Mouse (Mus musculus) naive thymus-derived CD4-positive, alpha-beta T cell, adult 2 months (primary cell): Measurements from ENCODE around the gene Agrn.

Experiments
- DNase-seq: peaks from one replicate; pipeline ENCODE4 v3.0.0-alpha.2; 2011; ENCODE audit warnings: low read depth

Agrn gene

GRCm38 (mm10) chr4:156197131-156197828 lies at the start of gene Agrn:
Gene Agrn (minus strand): TSS chr4:156197488.
- DNase-seq, result peak; percentile 75

- peak; percentile 41 for DNase-seq
Measured at GRCm38 (mm10) chr4:156236651-156237447, 39.6 kb upstream of the Agrn start.

DNA sequence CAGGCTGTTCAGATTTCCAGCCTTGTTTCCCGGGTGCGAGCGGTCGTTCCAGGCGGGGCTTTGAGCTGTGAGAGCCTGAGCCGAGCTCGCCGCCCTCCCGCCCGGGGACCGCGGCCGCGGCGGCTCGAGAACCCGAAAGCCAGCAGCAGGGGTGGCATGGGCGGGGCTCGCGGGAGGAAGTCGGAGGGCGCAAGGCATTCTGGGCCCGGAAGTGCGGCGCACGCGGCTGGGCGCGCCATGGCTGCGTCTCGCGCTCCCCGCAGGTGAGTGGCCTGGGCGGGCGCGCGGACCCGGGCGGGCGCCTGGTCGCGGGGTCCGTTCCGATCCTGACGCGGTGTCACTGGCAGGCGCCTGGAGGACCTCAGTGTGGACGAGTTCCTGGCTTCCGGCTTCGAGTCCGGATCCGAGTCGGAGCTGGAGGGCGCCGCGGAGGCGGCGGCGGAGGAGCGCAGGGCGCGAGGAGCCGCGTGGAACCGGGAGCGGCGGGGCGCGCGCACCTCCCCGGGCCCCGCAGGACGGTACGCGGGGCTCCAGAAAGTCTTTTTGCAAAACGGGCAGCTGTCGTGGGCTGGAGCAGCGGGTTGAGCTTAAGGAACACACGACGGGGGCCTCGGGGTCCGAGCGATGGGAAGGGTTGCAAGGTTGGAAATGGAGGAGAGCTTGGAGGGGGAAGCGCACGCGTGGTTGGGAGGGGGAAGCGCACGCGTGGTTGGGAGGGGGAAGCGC lies 38.7 kb upstream of the Agrn start, which contains the start of gene Noc2l:
Gene Noc2l (plus strand): TSS at position 203 of the 726 bp plus-strand sequence.
- peak; percentile 93 for DNase-seq

- no peak for DNase-seq
Measured at GRCm38 (mm10) chr4:156235360-156235770, 38.1 kb upstream of the Agrn start.

DNA sequence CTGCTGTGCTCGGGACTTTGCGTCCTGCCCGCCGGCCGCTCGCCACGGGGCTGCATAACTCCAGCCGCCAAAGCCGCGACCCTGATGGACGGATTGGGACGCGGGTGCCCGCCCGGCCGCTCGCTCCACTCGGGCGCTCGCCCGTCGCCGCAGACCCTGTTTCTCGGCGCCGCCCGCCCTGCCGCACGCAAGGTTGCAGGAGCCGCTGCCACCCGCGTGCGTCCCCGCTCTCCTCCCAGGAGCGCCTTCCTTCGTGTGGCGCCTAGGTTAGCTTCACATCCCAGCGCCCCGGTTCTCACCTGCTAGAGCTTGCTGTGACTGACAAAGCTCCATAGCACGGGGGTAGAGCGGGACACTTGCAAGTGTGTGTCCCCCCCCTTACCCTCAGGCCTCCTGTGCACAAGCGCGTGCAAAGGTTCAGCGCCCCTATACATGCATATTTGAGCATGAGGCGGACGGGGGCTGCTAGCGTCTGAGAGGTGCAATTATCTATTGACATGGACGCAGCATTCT lies 37.5 kb upstream of the Agrn start, which contains the start of gene Plekhn1:
Gene Plekhn1 (minus strand): TSS at position 157 of the 513 bp plus-strand sequence.
- peak; percentile 73 for DNase-seq

DNA sequence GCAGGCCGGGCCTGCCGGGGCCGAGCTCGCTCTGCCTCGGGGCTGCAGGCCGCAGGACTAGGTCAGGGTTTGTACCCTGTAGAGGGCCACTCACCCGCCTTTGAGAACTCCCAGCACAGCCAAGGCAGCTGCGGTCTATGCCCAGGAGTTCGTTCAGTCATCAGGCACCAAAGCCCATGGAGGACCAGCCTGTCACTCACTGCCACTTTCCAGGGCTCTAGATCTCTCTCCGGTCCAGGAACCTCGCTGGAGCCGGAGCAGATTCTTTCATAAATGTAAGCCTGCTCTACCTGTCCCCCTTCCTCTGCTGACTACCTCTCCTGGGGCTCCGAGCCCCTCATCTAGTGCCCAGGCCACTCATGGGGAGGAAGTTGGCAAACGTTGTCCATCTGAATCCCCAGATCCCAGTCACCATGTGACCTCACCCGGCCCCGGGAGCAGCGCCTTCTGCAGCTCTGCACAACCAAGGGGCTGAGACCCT lies 36.8 kb upstream of the Agrn start:
- DNase-seq, result peak; percentile 30

GRCm38 (mm10) chr4:156228393-156229024 lies 31.2 kb upstream of the Agrn start:
- no peak for DNase-seq

- DNase-seq, result no peak
Measured at GRCm38 (mm10) chr4:156227752-156228392, 30.6 kb upstream of the Agrn start.

- no peak for DNase-seq
Measured at GRCm38 (mm10) chr4:156224276-156224675, 27.0 kb upstream of the Agrn start.

DNA sequence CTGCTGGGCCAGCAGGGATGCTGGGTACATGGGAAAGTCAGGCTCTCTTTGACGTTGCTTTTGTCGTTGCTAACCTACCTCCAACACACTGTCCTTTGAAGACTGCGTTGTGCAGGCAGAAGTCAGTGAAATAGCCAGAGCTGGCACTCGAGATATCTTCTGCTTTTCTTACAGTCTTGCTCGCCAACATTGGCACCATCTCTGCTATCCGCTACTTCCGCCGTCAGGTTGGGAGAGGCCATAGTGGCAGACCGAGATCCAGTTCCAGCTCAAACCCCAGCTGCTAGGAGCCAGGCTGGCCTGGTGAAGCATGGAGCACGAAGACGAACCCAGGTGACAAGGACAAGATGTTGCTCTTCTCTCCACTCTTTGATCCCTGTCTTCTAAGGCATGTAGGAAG lies 22.6 kb upstream of the Agrn start:
- DNase-seq, result no peak

DNA sequence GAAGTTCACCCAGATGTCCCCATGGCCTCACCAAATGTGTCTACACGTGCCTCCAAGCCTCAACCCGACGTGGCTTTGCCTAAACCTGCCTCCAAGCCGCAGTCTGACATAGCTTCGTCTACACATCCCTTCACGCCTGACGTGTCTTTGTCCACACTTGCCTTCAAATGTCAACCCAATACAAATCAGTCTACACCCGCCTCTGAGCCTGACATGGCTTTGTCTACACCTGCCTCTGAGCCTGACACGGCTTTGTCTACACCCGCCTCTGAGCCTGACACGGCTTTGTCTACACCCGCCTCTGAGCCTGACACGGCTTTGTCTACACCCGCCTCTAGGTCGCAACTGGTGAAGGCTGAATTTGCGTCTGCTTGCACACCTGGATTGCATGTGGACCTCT lies 20.6 kb upstream of the Agrn start:
- DNase-seq, result no peak

GRCm38 (mm10) chr4:156217022-156217669 lies 19.9 kb upstream of the Agrn start:
- no peak for DNase-seq

DNA sequence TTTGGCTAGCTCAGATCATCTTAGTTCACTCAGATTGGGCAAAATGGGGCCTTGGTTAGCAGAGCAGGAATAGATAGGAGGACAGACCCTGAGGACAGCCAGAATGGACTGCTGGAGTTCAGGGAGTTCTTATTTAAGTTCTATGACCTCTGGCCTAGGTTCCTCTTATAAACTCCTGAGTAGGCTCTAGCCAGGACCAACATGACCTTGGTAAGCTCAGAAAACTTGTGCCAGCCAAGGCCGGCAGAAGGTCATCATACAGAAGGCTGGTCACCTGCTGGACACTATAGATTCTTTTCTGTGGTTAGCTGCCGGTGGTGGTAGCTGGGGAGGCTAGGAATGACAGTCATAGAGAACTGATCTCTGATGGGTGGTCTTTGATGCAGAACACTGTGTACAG lies 18.9 kb upstream of the Agrn start:
- DNase-seq, result no peak

DNA sequence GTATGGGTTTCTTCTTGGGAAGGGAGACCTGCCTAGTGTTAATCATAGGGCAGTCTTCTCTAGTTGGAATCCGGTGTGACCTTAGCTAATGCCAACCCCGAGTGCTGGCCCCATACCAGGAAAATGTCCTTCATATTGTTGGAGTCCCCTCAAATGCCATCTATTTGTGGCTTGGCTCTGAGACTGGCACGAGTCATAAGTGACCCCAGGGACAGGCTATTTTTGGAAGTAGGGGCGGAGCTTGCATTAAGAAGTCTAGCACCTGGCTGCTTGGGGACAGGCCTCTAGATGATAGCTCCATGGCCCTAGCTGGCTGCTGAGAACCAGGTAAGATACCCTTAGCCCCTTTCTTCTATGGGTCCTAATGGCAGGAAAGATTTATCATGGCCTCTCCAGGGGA lies 18.4 kb upstream of the Agrn start, which contains the start of gene Perm1:
Gene Perm1 (plus strand): TSS at position 220 of the 400 bp plus-strand sequence.
- no peak for DNase-seq

DNA sequence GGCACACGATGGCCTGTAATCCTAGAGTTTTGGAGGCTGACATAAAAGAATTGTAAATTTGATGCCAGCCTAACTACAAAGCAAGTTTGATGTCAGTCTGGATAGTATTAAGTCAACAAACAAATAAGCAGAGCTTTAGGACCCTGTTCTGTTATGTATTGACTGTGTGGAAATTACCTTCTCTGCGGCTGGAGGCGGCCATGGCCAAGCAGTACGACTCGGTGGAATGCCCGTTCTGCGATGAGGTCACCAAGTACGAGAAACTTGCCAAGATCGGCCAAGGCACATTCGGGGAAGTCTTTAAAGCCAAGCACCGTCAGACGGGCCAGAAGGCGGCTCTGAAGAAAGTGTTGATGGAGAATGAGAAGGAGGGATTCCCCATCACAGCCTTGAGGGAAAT lies 15.8 kb upstream of the Agrn start:
- no peak for DNase-seq

- DNase-seq, result no peak
Measured at GRCm38 (mm10) chr4:156209963-156210635, 12.8 kb upstream of the Agrn start.

DNA sequence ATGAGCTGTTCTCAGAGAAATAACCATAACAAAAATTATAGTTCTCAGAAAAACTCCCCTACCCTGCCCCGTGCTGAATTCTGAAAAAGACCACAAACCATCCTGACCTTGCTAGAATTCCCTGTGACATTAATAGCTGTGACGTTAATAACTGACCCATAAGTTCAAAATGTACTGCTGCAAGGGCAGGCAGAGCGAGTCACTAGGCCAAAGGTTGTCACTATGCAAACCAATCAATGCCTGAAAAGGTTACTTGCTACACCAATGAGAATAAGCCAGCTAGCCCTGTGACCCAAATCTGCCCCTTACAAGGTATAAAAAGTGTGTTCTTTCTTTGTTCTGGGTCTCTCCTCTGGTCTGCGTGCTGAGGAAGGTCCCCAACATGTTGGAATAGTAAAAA lies 11.6 kb upstream of the Agrn start:
- DNase-seq, result no peak

DNA sequence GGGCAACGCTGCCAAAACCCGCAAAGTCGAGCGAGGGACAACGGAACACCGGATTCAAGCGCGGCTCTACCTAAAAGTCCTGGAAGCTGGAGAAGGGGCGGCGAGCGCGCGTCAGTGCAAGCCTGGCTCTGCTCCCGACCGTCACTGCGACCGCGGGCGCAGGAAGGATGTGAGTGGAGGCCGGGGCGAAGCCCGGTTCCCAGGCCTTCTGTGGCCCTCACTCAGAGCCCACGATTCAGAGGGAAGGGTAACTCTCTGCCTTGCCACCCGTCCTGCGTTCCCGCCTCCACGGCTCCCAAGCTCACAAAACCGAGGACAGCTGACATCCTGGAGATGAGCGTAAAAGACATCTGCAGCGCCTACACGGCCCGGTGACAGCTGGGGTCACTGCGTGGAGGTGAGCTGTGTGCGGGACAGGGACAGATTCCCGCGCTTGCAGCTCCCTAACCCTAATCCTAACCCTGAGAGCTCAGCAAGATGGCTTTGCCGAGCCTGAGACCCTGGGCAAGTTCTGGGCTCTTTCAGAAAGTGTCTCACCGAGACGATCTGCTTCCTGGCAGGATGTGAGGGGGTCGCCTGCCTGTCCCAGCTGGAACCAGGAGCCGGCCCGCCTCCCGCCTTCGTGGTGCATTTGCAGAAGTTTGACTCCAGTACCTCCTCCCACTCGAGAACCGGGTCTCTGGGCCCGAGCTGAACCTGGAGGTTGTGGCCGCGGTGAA lies 6.3 kb upstream of the Agrn start:
- no peak for DNase-seq

DNA sequence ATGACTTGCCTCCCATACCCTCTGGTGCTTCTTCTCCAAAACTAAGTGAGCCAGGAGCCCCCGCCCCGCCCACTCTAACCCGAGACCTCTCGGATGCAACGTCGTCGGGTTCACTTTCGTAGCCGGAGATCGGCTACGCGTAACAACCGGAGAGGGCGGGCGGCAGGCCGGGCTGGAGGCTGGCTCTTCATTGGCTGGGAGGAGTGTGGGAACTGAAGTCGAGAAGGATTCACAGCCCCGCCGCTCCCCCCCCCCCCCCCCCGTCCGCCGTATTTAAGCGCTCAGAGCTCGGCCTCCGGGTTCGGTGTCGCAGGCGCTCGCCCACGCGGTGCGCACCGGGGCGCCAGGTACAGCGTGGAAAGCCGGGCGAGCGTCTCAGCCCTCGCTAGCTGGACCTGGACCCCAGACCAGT lies 5.7 kb upstream of the Agrn start, which contains the start of gene AW011738:
Gene AW011738 (plus strand): TSS at position 304 of the 412 bp plus-strand sequence.
- DNase-seq, result peak; percentile 89
